Comparison of ENCODE assay signal across 8 mouse cellular contexts in genomic region chr2:73274119-73274920, GRCm38 (mm10). TPM values are rescaled to one million over a fixed set of nuclear protein-coding genes. Genes with fewer than 3 reads are reported as not detected.
DNase-seq lines count a peak whose midpoint lies in the region; ATAC-seq lines count a peak whose summit lies in the region.

No protein-coding gene starts in this region.

- no peak for ATAC-seq in embryonic facial prominence, embryonic 11.5 days (replicated peaks; ENCODE audit: insufficient number of reproducible peaks, low FRiP score, low TSS enrichment, low read depth)
- peak; percentile 21; the same call in 1 of the 2 replicates for ATAC-seq in hindbrain, embryonic 14.5 days (ENCODE audit: low FRiP score)
- ATAC-seq in liver, embryonic 16.5 days (ENCODE audit: low read depth): no peak

- H3K9ac ChIP-seq in embryonic facial prominence, embryonic 11.5 days (replicated peaks; ENCODE audit: low read length): peak overlapping the region; percentile 41
- H3K9ac ChIP-seq in hindbrain, embryonic 14.5 days: peak overlapping the region; percentile 47
- H3K9ac ChIP-seq in liver, embryonic 16.5 days (ENCODE audit: low read depth, low read length): no peak overlapping the region

- H3K4me2 ChIP-seq in embryonic facial prominence, embryonic 11.5 days (ENCODE audit: low read depth, low read length): peak overlapping the region; percentile 67
- peak overlapping the region; percentile 52 for H3K4me2 ChIP-seq in hindbrain, embryonic 14.5 days (replicated peaks)
- H3K4me2 ChIP-seq in liver, embryonic 16.5 days (ENCODE audit: low read depth, low read length): peak overlapping the region; percentile 64

- peak overlapping the region; percentile 4; the same call in 1 of the 2 replicates for H3K27ac ChIP-seq in embryonic facial prominence, embryonic 11.5 days (replicated peaks; ENCODE audit: low read depth, low read length)
- no peak overlapping the region for H3K27ac ChIP-seq in hindbrain, embryonic 14.5 days
- H3K27ac ChIP-seq in liver, embryonic 16.5 days (ENCODE audit: low read length): no peak overlapping the region

- H3K9me3 ChIP-seq in embryonic facial prominence, embryonic 11.5 days (replicated peaks; ENCODE audit: control insufficient read depth, low read length): no peaks in the 10 kb centered on the region
- H3K9me3 ChIP-seq in hindbrain, embryonic 14.5 days (ENCODE audit: control insufficient read depth, low read length): no peaks in the 10 kb centered on the region
- no peaks in the 10 kb centered on the region for H3K9me3 ChIP-seq in liver, embryonic 16.5 days (replicated peaks; ENCODE audit: control insufficient read depth, low read length)

- peak; percentile 34 to 45 for DNase-seq in cerebellum, postnatal 14 days
- DNase-seq in cerebellum, adult 9-10 months: no peak
- peak; percentile 66 to 75 for DNase-seq in B cell, adult 2 months
- peak; percentile 54 for DNase-seq in embryonic facial prominence, embryonic 11.5 days (ENCODE audit: low spot score)
- DNase-seq in hindbrain, embryonic 14.5 days (ENCODE audit: low spot score): no peak
- DNase-seq in splenic B cell, adult 2 months (ENCODE audit: low read depth, low spot score): peak; percentile 58
- DNase-seq in left cerebral cortex, adult 8-10 months (ENCODE audit: low spot score in 2 of 2): no peak

- H3K27me3 ChIP-seq in embryonic facial prominence, embryonic 11.5 days (ENCODE audit: control insufficient read depth, insufficient read depth, low read length): peaks cover 64% of the 10 kb centered on the region
- H3K27me3 ChIP-seq in hindbrain, embryonic 14.5 days (ENCODE audit: control insufficient read depth, insufficient read depth, low read length): peaks cover 71% of the 10 kb centered on the region
- H3K27me3 ChIP-seq in liver, embryonic 16.5 days (ENCODE audit: control insufficient read depth, insufficient read depth, low read depth, low read length): peaks cover 93% of the 10 kb centered on the region
- peaks cover 2% of the 10 kb centered on the region for H3K27me3 ChIP-seq in splenic B cell, adult 2 months (ENCODE audit: control insufficient read depth, insufficient read depth, low read length, poor library complexity, severe bottlenecking)

- no peaks in the 10 kb centered on the region for H3K36me3 ChIP-seq in embryonic facial prominence, embryonic 11.5 days (replicated peaks; ENCODE audit: control insufficient read depth, insufficient read depth, low read depth, low read length)
- no peaks in the 10 kb centered on the region for H3K36me3 ChIP-seq in hindbrain, embryonic 14.5 days (replicated peaks; ENCODE audit: control insufficient read depth, insufficient read depth)
- H3K36me3 ChIP-seq in liver, embryonic 16.5 days (ENCODE audit: control insufficient read depth, insufficient read depth): no peaks in the 10 kb centered on the region
- no peaks in the 10 kb centered on the region for H3K36me3 ChIP-seq in splenic B cell, adult 2 months (ENCODE audit: control insufficient read depth, insufficient read depth, low read length, poor library complexity, severe bottlenecking)

- H3K4me1 ChIP-seq in embryonic facial prominence, embryonic 11.5 days (ENCODE audit: control insufficient read depth, insufficient read depth, low read length): peaks cover 9% of the 10 kb centered on the region
- peaks cover 15% of the 10 kb centered on the region for H3K4me1 ChIP-seq in hindbrain, embryonic 14.5 days (replicated peaks; ENCODE audit: control insufficient read depth, insufficient read depth, low read length)
- H3K4me1 ChIP-seq in liver, embryonic 16.5 days (ENCODE audit: control insufficient read depth, low read depth, low read length): peaks cover 39% of the 10 kb centered on the region

- WGBS in embryonic facial prominence, embryonic 11.5 days: 0% methylated on average over 88 of the region's 88 CpGs
- under 1% methylated on average over 87 of the region's 88 CpGs for WGBS in hindbrain, embryonic 14.5 days
- under 1% methylated on average over 87 of the region's 88 CpGs for WGBS in liver, embryonic 16.5 days (ENCODE audit: insufficient replicate concordance)

- H3K4me3 ChIP-seq in embryonic facial prominence, embryonic 11.5 days (ENCODE audit: low read depth, low read length): peak overlapping the region; percentile 34
- peak overlapping the region; percentile 34 for H3K4me3 ChIP-seq in hindbrain, embryonic 14.5 days (replicated peaks; ENCODE audit: low read length)
- peak overlapping the region; percentile 48 for H3K4me3 ChIP-seq in liver, embryonic 16.5 days (ENCODE audit: low read depth, low read length)

RNA-seq across cellular contexts. Expression of gene Sp9, which starts 2.6 kb away (rescaled TPM):
- polyA plus RNA-seq in embryonic facial prominence, embryonic 11.5 days (2014; fragmentation: Nextera tagmentation; extraction: Ambion mirVana): 0.98 and 1.6 TPM in 2 replicates
- polyA plus RNA-seq in hindbrain, embryonic 14.5 days (2014; fragmentation: Nextera tagmentation; extraction: Ambion mirVana): 1.3 and 1.9 TPM in 2 replicates
- not detected in 2 replicates for polyA plus RNA-seq in liver, embryonic 16.5 days (2015; fragmentation: Nextera tagmentation; extraction: Ambion mirVana)
- 1 to 10 TPM; 4.9 to 5.9 (median 5.3) TPM for total RNA-seq in left cerebral cortex, adult 8-10 months (2022)

RNA-seq across cellular contexts. Expression of gene Scrn3, which starts 38.1 kb away (rescaled TPM):
- 14.5 and 14.7 TPM in 2 replicates for polyA plus RNA-seq in embryonic facial prominence, embryonic 11.5 days (2014; fragmentation: Nextera tagmentation; extraction: Ambion mirVana)
- polyA plus RNA-seq in hindbrain, embryonic 14.5 days (2014; fragmentation: Nextera tagmentation; extraction: Ambion mirVana): 6.9 and 7.0 TPM in 2 replicates
- 30.1 and 31.0 TPM in 2 replicates for polyA plus RNA-seq in liver, embryonic 16.5 days (2015; fragmentation: Nextera tagmentation; extraction: Ambion mirVana)
- total RNA-seq in left cerebral cortex, adult 8-10 months (2022): 10 to 100 TPM; 21.0 to 29.3 (median 24.2) TPM

RNA-seq across cellular contexts. Expression of gene Cir1, which starts 38.2 kb away (rescaled TPM):
- polyA plus RNA-seq in embryonic facial prominence, embryonic 11.5 days (2014; fragmentation: Nextera tagmentation; extraction: Ambion mirVana): 26.8 and 28.1 TPM in 2 replicates
- 26.5 and 28.0 TPM in 2 replicates for polyA plus RNA-seq in hindbrain, embryonic 14.5 days (2014; fragmentation: Nextera tagmentation; extraction: Ambion mirVana)
- polyA plus RNA-seq in liver, embryonic 16.5 days (2015; fragmentation: Nextera tagmentation; extraction: Ambion mirVana): 20.3 and 21.9 TPM in 2 replicates
- 10 to 100 TPM; 25.9 to 28.4 (median 28.0) TPM for total RNA-seq in left cerebral cortex, adult 8-10 months (2022)

RNA-seq across cellular contexts. Expression of gene Ola1, which starts 55.6 kb away (rescaled TPM):
- 107 and 117 TPM in 2 replicates for polyA plus RNA-seq in embryonic facial prominence, embryonic 11.5 days (2014; fragmentation: Nextera tagmentation; extraction: Ambion mirVana)
- 100 and 103 TPM in 2 replicates for polyA plus RNA-seq in hindbrain, embryonic 14.5 days (2014; fragmentation: Nextera tagmentation; extraction: Ambion mirVana)
- polyA plus RNA-seq in liver, embryonic 16.5 days (2015; fragmentation: Nextera tagmentation; extraction: Ambion mirVana): 29.7 and 34.4 TPM in 2 replicates
- 100 to 1,000 TPM in 3 of 4 experiments, 10 to 100 TPM in 1; 88.6 to 104 (median 102) TPM for total RNA-seq in left cerebral cortex, adult 8-10 months (2022)

Comparison
In these comparisons a context has a peak if more than half of its experiments do, and no peak if none do; other contexts are left out.
1. DNase-seq: peak in cerebellum, postnatal 14 days (2 of 2), B cell, adult 2 months (2 of 2), embryonic facial prominence, embryonic 11.5 days (single experiment) and splenic B cell, adult 2 months (single experiment); none in cerebellum, adult 9-10 months (single experiment), hindbrain, embryonic 14.5 days (single experiment) and left cerebral cortex, adult 8-10 months (0 of 2).
2. Peak in every context shown above with its lines, with median percentiles within 50 percentile points of each other: H3K4me2 ChIP-seq and H3K4me3 ChIP-seq.